ENCODE assay signal across 11 mouse cellular contexts in genomic region chr8:121314036-121314435, GRCm38 (mm10).
"Had no signal": no experiment of that assay in that cellular context is flagged by ENCODE, and none has a peak within 500 bp of the region (broad histone marks: within the 10 kb centered on the region; RNA-seq: fewer than 3 reads in every experiment).

No protein-coding gene starts in this region.

- H3K9me3 ChIP-seq: liver, embryonic 13.5 days had no signal

- DNase-seq: kidney, postnatal 25 days; layer of hippocampus, adult 9-11 months; liver, embryonic 13.5 days; lung, adult 2 months; lung, postnatal 14 days; lung, postnatal 4 days; midbrain, embryonic 14.5 days had no signal

- H3K4me2 ChIP-seq: liver, embryonic 13.5 days; midbrain, embryonic 11.5 days had no signal

- H3K27ac ChIP-seq: kidney, postnatal 0 days; layer of hippocampus, adult 2 months; liver, embryonic 13.5 days; stomach, postnatal 0 days had no signal

- H3K9ac ChIP-seq: liver, embryonic 13.5 days had no signal

- H3K36me3 ChIP-seq: liver, embryonic 13.5 days had no signal

- H3K4me3 ChIP-seq: layer of hippocampus, adult 2 months; liver, embryonic 13.5 days had no signal
